Mouse (Mus musculus) liver, embryonic 16.5 days (tissue): ENCODE data around the gene S100a5. TPM values are rescaled to one million over a fixed set of nuclear protein-coding genes. Genes with fewer than 3 reads are reported as not detected.

Source experiments
- ATAC-seq: fragments of 200-750 bp; cut with Nextera tagmentation; 2 replicates; pipeline ENCODE4 v1.8.0; 2017; ENCODE audit warnings: low read depth, mild to moderate bottlenecking, moderate number of reproducible peaks, moderate library complexity
- H3K27ac ChIP-seq: fragments of 300-500 bp; sonication (generic); 2 replicates; pipeline ENCODE4 v1.5.1; 2014; ENCODE audit warnings: mild to moderate bottlenecking, low read length
- H3K27me3 ChIP-seq: fragments of 300-500 bp; sonication (generic); 2 replicates; pipeline ENCODE4 v1.6.1; 2014; ENCODE audit warnings: low read depth, low read length, mixed read lengths; ENCODE audit not compliant: control insufficient read depth, insufficient read depth
- H3K36me3 ChIP-seq: fragments of 300-500 bp; sonication (generic); 2 replicates; pipeline ENCODE4 v1.6.1; 2014; ENCODE audit warnings: mild to moderate bottlenecking; ENCODE audit not compliant: control insufficient read depth, insufficient read depth
- H3K4me1 ChIP-seq: fragments of 300-500 bp; sonication (generic); 2 replicates; pipeline ENCODE4 v1.6.1; 2014; ENCODE audit warnings: low read depth, low read length, mixed read lengths; ENCODE audit not compliant: control insufficient read depth
- H3K4me2 ChIP-seq: fragments of 300-500 bp; sonication (generic); 2 replicates; pipeline ENCODE4 v1.6.1; 2014; ENCODE audit warnings: low read depth, low read length, mixed read lengths
- H3K4me3 ChIP-seq: fragments of 300-500 bp; sonication (generic); 2 replicates; pipeline ENCODE4 v1.5.1; 2014; ENCODE audit warnings: low read depth, mild to moderate bottlenecking, low read length
- H3K9ac ChIP-seq: fragments of 300-500 bp; sonication (generic); 2 replicates; pipeline ENCODE4 v1.6.1; 2014; ENCODE audit warnings: low read depth, low read length
- H3K9me3 ChIP-seq: fragments of 300-500 bp; sonication (generic); replicated peaks from 2 replicates; pipeline ENCODE4 v1.6.1; 2016; ENCODE audit warnings: low read length; ENCODE audit not compliant: control insufficient read depth
- WGBS: fragments of 180-500 bp; shearing (Covaris S2); extraction: QIAGEN DNeasy Blood & Tissue Kit; methylation state at CpG from one replicate; pipeline ENCODE4 v1.1.7; 2014; ENCODE audit not compliant: insufficient replicate concordance; 5-methylcytosine and 5-hydroxymethylcytosine counted together
- polyA plus RNA-seq: library from polyadenylated mRNA; unstranded; fragments of >200 nt; fragmentation: Nextera tagmentation; extraction: Ambion mirVana; gene quantifications from 2 replicates; pipeline ENCODE4 v1.2.1, GENCODE M21; 2015

The S100a5 gene
- polyA plus RNA-seq, 1 experiment from 2014 or later = not detected

DNA sequence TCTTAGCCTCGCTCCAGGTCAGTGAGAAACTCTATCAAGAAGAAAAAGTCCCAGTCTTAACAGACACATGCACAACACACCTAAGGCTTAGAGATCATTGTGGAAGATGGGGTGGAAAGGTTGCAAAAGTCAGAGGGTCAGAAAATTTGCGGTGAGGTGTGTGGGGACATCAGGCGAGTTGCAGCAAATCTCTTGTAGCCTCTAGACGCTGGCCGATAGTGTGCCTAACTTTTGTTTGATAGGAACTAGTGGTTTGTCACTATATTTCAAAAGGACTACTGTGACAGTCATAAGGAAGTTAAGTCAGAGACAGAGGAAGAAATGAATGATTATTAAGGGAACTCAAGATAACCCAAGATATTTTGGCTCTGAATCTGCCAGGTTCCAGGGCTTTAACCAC lies 19.0 kb downstream of the S100a5 start:
- Histone ChIP-seq H3K4me2 (no peak overlapping the region), H3K36me3 (no peaks in the 10 kb centered on the region), H3K4me3 (no peak overlapping the region), H3K27ac (no peak overlapping the region), H3K9me3 (no peaks in the 10 kb centered on the region), H3K9ac (no peak overlapping the region), H3K4me1 (no peaks in the 10 kb centered on the region), H3K27me3 (no peaks in the 10 kb centered on the region)
- ATAC-seq = no peak
- WGBS = 52% methylated on average over 5 of the region's 5 CpGs

DNA sequence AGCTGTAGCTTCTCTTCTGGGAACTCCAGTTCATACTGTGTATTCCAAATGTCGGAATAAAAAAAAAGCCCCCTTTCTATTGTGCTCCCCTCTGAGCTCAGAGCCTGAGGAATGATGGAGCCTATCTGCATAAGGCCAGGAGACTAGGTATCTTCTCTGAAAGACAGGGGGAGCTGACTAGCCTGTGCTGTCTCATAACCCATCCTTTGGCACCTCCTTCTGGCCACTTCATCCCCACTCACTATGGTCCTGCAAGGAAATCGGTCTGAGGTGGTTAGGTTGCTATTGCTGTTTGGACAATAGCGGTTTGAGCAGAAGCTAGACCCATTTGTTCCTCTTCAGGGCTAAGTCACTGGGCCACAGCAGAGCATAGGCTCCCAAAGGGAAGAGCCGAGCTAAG lies 19.5 kb downstream of the S100a5 start:
- no peaks in the 10 kb centered on the region for H3K27me3 ChIP-seq
- WGBS = 43% methylated on average over 4 of the region's 4 CpGs
- ATAC-seq = no peak
- no peak overlapping the region for H3K4me3 ChIP-seq
- H3K4me2 ChIP-seq = no peak overlapping the region
- no peak overlapping the region for H3K9ac ChIP-seq
- H3K4me1 ChIP-seq = no peaks in the 10 kb centered on the region
- no peaks in the 10 kb centered on the region for H3K9me3 ChIP-seq
- no peak overlapping the region for H3K27ac ChIP-seq
- no peaks in the 10 kb centered on the region for H3K36me3 ChIP-seq

DNA sequence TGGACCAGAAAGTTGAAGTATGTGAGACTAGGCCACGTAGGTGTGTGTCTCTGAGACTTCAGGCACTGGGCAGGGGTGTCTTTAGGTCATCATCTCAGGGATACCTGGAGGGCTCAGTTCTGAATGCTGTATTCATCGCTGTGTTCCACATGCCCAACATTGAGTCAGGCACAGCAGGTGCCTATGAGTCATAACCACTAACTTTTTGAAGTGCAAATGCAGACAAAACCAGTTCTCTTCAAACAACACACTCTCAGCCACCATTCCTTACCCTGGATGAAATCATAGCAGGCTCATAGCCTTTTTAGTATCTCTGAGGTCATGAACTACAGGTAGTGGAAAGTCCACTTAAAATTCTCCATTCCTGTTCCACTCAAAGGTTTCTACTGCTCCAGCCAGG lies 21.0 kb downstream of the S100a5 start:
- no peaks in the 10 kb centered on the region for H3K36me3 ChIP-seq
- no peaks in the 10 kb centered on the region for H3K9me3 ChIP-seq
- no peak for ATAC-seq
- H3K4me3 ChIP-seq = no peak overlapping the region
- H3K27me3 ChIP-seq = no peaks in the 10 kb centered on the region
- H3K27ac ChIP-seq = no peak overlapping the region
- H3K9ac ChIP-seq = no peak overlapping the region
- no peak overlapping the region for H3K4me2 ChIP-seq
- H3K4me1 ChIP-seq = no peaks in the 10 kb centered on the region
- 70% methylated on average over 2 of the region's 2 CpGs for WGBS

GRCm38 (mm10) chr3:90631984-90632383 lies 23.7 kb downstream of the S100a5 start:
- WGBS = 45% methylated on average over 2 of the region's 2 CpGs
- no peaks in the 10 kb centered on the region for H3K36me3 ChIP-seq
- no peak overlapping the region for H3K9ac ChIP-seq
- H3K27me3 ChIP-seq = no peaks in the 10 kb centered on the region
- H3K4me1 ChIP-seq = no peaks in the 10 kb centered on the region
- ATAC-seq = no peak
- no peaks in the 10 kb centered on the region for H3K9me3 ChIP-seq
- no peak overlapping the region for H3K27ac ChIP-seq
- no peak overlapping the region for H3K4me2 ChIP-seq
- no peak overlapping the region for H3K4me3 ChIP-seq

GRCm38 (mm10) chr3:90638511-90639275 lies 30.4 kb downstream of the S100a5 start:
- H3K4me3 ChIP-seq = no peak overlapping the region
- ATAC-seq = no peak
- H3K27me3 ChIP-seq = no peaks in the 10 kb centered on the region
- H3K9me3 ChIP-seq = no peaks in the 10 kb centered on the region
- no peak overlapping the region for H3K9ac ChIP-seq
- no peaks in the 10 kb centered on the region for H3K4me1 ChIP-seq
- no peak overlapping the region for H3K27ac ChIP-seq
- WGBS = 39% methylated on average over 1 of the region's 1 CpGs
- no peak overlapping the region for H3K4me2 ChIP-seq
- no peaks in the 10 kb centered on the region for H3K36me3 ChIP-seq

- 37% methylated on average over 7 of the region's 7 CpGs for WGBS
- no peak for ATAC-seq
These were observed 31.3 kb downstream of the S100a5 start for GRCm38 (mm10) chr3:90639511-90640154.

GRCm38 (mm10) chr3:90640981-90641380 lies 32.7 kb downstream of the S100a5 start:
- no peak overlapping the region for H3K4me2 ChIP-seq
- no peak overlapping the region for H3K9ac ChIP-seq
- H3K27ac ChIP-seq = no peak overlapping the region
- H3K4me3 ChIP-seq = no peak overlapping the region
- 63% methylated on average over 7 of the region's 7 CpGs for whole genome bisulfite sequencing
- no peak for ATAC-seq
- H3K9me3 ChIP-seq = no peaks in the 10 kb centered on the region
- H3K36me3 ChIP-seq = no peaks in the 10 kb centered on the region
- no peaks in the 10 kb centered on the region for H3K4me1 ChIP-seq
- no peaks in the 10 kb centered on the region for H3K27me3 ChIP-seq

More at GRCm38 (mm10) chr3:90639511-90640154, 31.3 kb downstream of the S100a5 start:
- Histone ChIP-seq H3K36me3 (no peaks in the 10 kb centered on the region), H3K9ac (no peak overlapping the region), H3K27me3 (no peaks in the 10 kb centered on the region), H3K27ac (no peak overlapping the region), H3K9me3 (no peaks in the 10 kb centered on the region), H3K4me2 (no peak overlapping the region), H3K4me1 (no peaks in the 10 kb centered on the region), H3K4me3 (no peak overlapping the region)

DNA sequence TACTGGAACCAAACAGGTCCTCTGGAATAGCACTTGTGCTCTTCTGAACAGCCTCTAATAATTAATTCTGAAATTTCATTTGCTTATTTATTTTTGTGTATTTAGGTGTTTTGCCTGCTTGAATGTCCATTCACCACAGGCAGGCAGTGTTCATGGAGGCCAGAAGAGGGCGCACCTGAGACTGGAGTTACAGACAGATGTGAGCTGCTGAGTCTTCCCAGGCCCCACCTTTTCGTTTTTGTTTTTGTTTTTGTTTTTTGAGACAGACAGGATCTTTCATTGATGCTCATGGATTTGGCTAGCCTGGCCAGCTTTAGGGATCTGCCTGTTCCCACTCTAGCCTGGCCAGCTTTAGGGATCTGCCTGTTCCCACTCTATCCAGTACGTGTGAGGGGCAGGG lies 35.9 kb downstream of the S100a5 start:
- Histone ChIP-seq H3K36me3 (no peaks in the 10 kb centered on the region), H3K4me2 (no peak overlapping the region), H3K4me1 (no peaks in the 10 kb centered on the region), H3K27me3 (no peaks in the 10 kb centered on the region), H3K27ac (no peak overlapping the region), H3K9me3 (no peaks in the 10 kb centered on the region), H3K9ac (no peak overlapping the region), H3K4me3 (no peak overlapping the region)
- 32% methylated on average over 3 of the region's 3 CpGs for WGBS
- ATAC-seq = no peak

DNA sequence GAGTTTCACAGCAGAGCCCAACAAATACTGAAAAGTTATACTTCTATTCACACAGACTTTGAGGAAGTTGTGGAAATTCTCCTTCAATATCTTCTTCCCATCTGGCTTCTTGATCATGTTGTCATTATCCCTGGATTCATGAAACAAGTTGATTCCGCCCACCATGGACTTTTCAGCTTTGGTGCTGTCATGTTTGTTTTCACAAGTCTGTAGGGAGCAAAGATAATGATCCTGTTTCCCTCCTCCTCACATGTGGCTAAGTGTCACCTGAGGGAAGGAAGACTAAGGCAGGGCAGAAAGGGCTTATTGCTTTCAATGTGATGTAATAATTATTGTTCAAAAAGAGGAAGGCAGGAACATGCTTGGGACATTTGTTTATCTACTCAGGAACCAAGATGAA lies 39.0 kb downstream of the S100a5 start:
- Histone ChIP-seq H3K27me3 (no peaks in the 10 kb centered on the region), H3K36me3 (no peaks in the 10 kb centered on the region), H3K9me3 (no peaks in the 10 kb centered on the region), H3K9ac (no peak overlapping the region), H3K27ac (no peak overlapping the region), H3K4me3 (no peak overlapping the region), H3K4me1 (no peaks in the 10 kb centered on the region), H3K4me2 (no peak overlapping the region)
- 46% methylated on average over 1 of the region's 1 CpGs for WGBS
- ATAC-seq = no peak
